Mouse (Mus musculus) C2C12 (cell line): ENCODE measurements at regions not wholly inside any gene's neighbourhood (a gene's known extent, or its start where the extent isn't known, plus 50 kb on each side); places are given as distances from the start of the nearest gene placed in this dataset.

ENCODE experiments used
- CTCF ChIP-seq: IDR thresholded peaks from one replicate; pipeline ENCODE4 v1.5.1; 2011; ENCODE audit not compliant: control insufficient read depth, insufficient read depth, insufficient read length
- FOSL1 ChIP-seq: IDR thresholded peaks from one replicate; pipeline ENCODE4 v1.8.0; 2011; ENCODE audit warnings: mild to moderate bottlenecking, low read length; ENCODE audit not compliant: poor library complexity, insufficient read depth, severe bottlenecking

DNA sequence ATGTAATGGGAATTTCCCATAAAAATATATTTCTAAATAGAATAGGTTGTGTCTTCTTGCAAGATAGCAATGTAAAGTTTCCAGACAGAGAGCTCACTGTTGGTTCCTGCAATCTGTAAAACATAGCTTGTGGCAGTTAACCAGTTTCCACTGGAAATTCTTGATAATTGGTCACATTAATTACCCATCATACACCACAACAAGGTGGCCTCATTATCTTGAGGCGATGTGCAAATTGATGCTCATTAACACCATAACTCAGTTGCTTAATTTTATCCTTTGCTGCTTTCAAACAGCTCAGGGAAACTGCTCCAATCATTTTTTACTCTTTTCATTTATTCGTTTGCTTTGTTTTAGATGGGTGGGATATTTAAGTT lies 176.8 kb upstream of the Frg1 start:
- TF ChIP-seq CTCF (no peak), FOSL1 (no peak)
